Mouse (Mus musculus) CH12.LX (cell line): ENCODE results near the gene Dusp15.

Source experiments
- CTCF ChIP-seq, 2 experiments: IDR thresholded peaks in 1 of 2; conservative IDR thresholded peaks in 1 of 2; 2 replicates each; pipeline ENCODE4 v1.5.1; 2011 to 2012; ENCODE audit warnings: low read depth in 2 of 2, low read length in 2 of 2, improper control_type of control experiment in 1 of 2, inconsistent platforms in 1 of 2, mild to moderate bottlenecking in 1 of 2, moderate library complexity in 1 of 2
- EP300 ChIP-seq: IDR thresholded peaks from 2 replicates; pipeline ENCODE4 v1.6.1; 2011; ENCODE audit warnings: low read length, improper control_type of control experiment
- ETS1 ChIP-seq: conservative IDR thresholded peaks from 2 replicates; pipeline ENCODE4 v1.6.1; 2012; ENCODE audit warnings: low read depth, mild to moderate bottlenecking, inconsistent platforms, low read length, improper control_type of control experiment, moderate library complexity
- HCFC1 ChIP-seq: IDR thresholded peaks from 2 replicates; pipeline ENCODE4 v1.6.1; 2012; ENCODE audit warnings: low read depth, mild to moderate bottlenecking, inconsistent platforms, low read length, improper control_type of control experiment
- KAT2A ChIP-seq: IDR thresholded peaks from 2 replicates; pipeline ENCODE4 v1.6.1; 2012; ENCODE audit warnings: low read length, improper control_type of control experiment, inconsistent platforms; ENCODE audit not compliant: insufficient replicate concordance
- MAFK ChIP-seq: IDR thresholded peaks from 2 replicates; pipeline ENCODE4 v1.6.1; 2011; ENCODE audit warnings: low read length, improper control_type of control experiment; ENCODE audit not compliant: insufficient replicate concordance
- MAX ChIP-seq: IDR thresholded peaks from 2 replicates; pipeline ENCODE4 v1.6.1; 2011; ENCODE audit warnings: low read length, improper control_type of control experiment
- POLR2A ChIP-seq: IDR thresholded peaks from 2 replicates; pipeline ENCODE4 v1.6.1; 2011; ENCODE audit warnings: low read depth, mild to moderate bottlenecking, improper control_type of control experiment, low read length
- SMC3 ChIP-seq: IDR thresholded peaks from 2 replicates; pipeline ENCODE4 v1.6.1; 2011; ENCODE audit warnings: low read depth, low read length, improper control_type of control experiment
- ZC3H11A ChIP-seq: IDR thresholded peaks from 2 replicates; pipeline ENCODE4 v1.6.1; 2012; ENCODE audit warnings: low read depth, mild to moderate bottlenecking, inconsistent platforms, low read length, improper control_type of control experiment
- ZNF384 ChIP-seq: IDR thresholded peaks from 2 replicates; pipeline ENCODE4 v1.6.1; 2012; ENCODE audit warnings: low read depth, low read length, improper control_type of control experiment, inconsistent platforms

GRCm38 (mm10) chr2:152976991-152977390 lies 25.5 kb upstream of the Dusp15 start:
- TF ChIP-seq ZNF384 (no peak), HCFC1 (no peak), POLR2A (no peak), CTCF (conservative IDR thresholded peaks at IDR 0.05 in 1 of 2, IDR thresholded peaks at IDR 0.05 in 1 of 2; ENCODE audit: low read depth in 2 of 2, low read length in 2 of 2) (no peak), MAFK (no peak), ETS1 (no peak), EP300 (no peak), MAX (no peak), ZC3H11A (no peak), KAT2A (no peak), SMC3 (no peak)
